Mouse (Mus musculus): ENCODE results near the gene Bex4. TPM values are rescaled to one million over a fixed set of nuclear protein-coding genes. Genes with fewer than 3 reads are reported as not detected.
"Not testable (repeated sequence)": the region's sequence is repeated elsewhere in the genome, so short reads cannot be mapped to it uniquely, and the experiment has no call there.

Gene Bex4
- total RNA-seq (2017), result 25.8 and 39.1 TPM in 2 replicates

DNA sequence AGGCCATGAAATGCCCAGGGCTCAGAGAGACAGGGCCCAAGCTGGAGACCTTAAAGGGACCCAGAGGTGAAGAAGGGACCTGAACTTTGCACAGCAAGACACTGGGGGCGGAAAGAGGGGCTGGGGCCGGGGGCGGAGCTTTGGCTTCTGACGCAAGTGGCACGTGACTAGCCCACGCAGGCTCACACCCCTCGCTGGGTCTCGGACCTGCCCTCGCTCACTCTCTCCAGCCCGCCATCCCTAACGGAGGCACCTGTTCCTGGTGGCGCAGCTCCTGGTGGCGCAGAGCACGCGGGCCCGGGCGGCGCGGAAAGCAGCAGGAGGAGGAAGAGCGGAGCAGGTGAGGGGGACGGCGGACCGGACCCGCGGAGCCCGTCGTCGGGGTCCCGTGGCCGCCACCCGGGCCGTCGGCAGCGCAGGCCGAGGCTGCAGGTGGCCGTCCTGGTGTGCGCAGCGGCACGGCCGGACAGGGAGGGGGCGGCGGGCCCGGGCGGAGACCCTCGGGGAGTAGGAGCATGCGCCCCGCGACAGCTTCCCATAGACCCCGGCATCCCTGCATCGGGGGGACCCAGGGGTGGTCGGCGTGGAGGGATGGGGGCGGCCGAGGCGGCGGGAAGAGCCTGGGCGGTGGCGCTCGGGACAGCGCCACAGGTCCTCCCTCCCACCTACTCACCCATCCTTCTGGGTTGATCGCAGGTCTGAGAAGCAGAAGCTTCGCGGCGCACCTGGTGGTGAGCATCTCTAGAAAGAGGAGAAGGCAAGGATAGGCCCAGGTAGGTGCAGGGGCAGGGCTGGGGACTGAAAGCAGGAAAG, at the start of gene Bex4:
Gene Bex4, plus strand, starts transcription at position 170 of the 813 bp plus-strand sequence.
- ATAC-seq (replicated peaks; ENCODE audit: low read depth, poor library complexity, severe bottlenecking), result peak; percentile 79

DNA sequence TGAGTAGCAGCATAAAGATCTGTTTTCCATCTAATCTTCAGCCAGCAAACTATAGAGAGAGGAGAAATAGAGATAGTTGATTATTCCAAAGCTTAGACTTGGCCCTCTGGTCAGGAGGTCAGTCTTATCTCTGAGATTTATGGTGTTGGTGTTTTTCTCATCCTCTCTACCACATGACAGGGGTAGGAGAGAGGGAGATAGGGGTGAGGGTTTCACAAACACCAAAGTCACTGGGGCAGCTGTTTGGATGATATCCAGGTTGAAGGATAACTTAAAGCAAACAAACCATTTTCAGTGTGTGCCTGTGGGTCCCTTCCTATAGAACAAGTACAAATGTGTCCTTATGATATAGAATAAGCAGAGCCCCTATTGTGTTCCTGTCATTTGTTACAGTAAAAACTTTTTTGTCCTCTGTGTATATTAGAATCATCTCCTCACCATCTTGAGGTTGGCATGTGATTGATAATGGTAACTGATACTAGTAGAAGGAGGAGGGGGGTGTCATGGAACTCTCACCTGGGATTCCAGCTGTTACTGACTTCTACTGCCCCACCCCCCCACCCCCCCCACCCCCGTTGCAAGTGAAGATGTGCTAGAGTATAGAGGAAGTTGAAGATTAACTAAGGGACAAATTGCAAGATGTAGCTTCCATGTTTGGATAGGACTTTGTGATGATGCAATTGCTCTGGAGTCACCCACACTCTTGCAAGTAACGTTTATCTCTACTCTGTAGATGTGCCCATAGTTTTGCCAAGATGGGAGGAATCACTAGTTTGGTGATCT, 46.1 kb upstream of the Bex4 start:
- no peak for ATAC-seq (replicated peaks; ENCODE audit: low read depth, poor library complexity, severe bottlenecking)

DNA sequence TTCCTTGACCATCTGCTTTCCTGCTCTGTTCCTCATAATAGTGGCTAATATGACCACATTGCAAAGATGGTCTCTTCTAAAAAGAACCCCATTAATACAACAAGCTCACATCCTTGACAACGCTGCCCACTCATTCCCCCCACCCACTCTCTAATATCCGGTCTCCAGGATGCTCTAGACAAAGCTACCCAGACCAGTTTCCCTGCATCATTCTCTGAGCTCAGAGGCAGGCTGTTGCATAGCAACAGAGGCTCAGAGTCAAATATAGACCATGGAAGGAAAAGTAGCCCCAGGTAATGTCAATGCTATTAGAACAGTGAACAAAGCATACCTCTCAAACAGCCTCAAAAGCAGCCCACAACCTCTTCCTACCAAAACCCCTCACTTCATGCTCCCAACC, 44.4 kb upstream of the Bex4 start:
- no peak for ATAC-seq (replicated peaks; ENCODE audit: low read depth, poor library complexity, severe bottlenecking)

DNA sequence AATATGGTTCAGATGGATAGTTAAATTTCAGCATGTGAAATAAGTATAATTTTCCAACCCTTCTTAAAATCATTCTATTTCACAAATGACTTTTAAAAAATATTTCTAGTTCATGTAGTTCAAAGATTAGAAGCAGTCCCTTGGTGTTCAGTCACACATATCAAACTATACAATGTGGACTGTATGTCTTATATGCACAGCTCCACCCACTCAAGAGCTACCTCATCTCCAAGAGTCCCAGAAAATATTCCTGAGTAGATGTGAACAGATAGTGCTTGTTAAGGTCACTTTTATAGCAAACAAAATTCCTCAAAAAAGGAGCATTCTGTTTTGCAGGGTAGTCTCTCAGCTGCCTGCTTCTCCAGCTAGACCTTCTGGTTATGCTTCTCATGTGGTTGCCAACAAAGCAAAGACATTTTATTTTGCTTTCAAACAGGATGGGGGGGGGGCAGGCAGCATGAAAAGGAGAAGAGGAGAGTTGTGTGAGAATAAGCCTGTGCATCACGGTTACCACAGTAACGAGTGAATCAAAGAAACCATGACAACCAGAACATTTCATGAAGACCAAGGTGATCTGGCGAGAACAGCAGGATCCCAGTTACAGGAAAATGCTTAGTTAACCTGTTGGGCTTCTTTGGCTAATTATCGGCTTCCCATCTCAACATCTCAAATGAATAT, 34.6 kb upstream of the Bex4 start:
- ATAC-seq (replicated peaks; ENCODE audit: low read depth, poor library complexity, severe bottlenecking), result no peak

DNA sequence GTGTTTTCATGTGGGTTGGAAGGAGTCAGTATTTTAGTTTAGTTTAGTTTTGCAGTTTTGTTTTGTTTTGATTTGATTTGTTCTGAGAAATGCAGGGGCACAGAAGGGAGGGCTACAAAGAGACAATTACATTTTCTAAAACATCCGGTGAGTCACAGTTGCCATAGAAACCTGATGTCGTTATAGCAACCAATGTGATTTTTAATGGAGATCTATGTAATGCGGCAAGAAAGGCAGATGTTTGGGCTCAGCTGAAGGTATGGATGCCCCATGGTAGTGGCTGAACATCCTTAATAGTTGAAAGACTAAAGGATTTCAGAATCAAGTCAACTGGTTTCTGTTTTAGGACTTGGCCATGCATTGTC, 34.1 kb upstream of the Bex4 start:
- ATAC-seq (replicated peaks; ENCODE audit: low read depth, poor library complexity, severe bottlenecking), result no peak

DNA sequence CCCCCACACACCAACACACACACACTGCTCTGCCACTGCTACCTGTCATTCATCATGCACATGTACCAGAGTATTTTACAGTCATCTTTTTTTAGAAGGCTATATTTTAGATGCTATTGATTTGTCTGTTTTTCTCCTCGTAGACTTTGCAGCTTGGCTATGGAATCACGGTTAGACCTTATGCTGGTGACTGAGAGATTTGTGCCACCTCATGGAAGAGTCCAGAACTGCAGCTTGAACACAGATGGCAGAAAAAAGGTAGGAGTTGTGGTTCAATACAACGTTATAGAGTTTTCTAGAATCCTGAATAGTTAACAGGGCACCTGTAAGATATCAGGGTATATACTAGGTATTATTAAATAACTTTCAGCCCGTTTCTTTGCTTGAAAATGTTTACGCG, 30.9 kb upstream of the Bex4 start:
- 0 out of 2 replicates have a peak, but pooled peaks have one; percentile 54 for ATAC-seq (replicated peaks; ENCODE audit: low read depth, poor library complexity, severe bottlenecking)

DNA sequence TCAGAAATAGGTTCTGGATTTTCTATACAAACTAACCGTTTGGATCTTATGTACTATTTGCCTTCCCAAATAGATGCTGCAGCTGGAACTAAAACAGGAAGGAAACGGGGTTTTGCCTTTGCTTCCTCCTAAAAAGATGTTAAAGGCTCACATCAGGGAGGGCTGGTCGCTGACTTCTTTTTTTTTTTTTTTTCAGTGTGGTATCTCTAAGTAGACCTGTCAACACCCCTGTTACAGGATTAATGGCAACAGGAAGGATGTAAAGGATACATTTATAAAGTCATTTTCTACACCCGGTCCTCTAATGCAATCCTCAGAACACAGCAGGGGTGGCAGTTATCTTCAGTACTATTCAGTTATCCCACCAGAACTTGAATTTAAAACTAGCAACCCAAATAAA, 23.8 kb upstream of the Bex4 start:
- peak; percentile 52 for ATAC-seq (replicated peaks; ENCODE audit: low read depth, poor library complexity, severe bottlenecking)

DNA sequence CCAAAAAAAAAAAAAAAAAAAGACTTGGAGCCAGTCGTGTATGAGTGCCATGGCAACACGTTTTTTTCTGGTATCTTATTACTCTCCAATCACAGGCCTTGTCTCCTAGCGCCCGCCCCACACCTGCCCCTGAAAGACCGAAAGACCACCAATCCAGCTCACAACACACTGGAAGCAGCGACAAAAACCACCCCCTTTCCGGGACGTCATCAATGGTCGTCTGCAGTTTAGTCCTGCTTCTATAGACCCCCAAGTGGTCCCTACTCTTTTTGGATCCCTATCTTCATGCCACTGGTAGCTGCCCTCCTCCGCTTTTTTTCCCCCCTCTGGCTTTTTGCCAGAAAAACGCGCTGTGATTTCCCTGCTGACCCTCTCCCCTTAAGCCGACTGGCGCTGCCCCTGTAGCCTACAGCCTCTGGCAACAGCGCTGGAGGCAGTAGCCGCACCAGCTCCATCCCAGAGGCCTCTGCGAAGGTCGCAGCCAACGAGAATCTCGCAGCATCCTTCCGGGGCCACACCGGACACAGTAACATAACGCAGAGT, 23.3 kb upstream of the Bex4 start:
- 0 out of 2 replicates have a peak, but pooled peaks have one; percentile 15 for ATAC-seq (replicated peaks; ENCODE audit: low read depth, poor library complexity, severe bottlenecking)

DNA sequence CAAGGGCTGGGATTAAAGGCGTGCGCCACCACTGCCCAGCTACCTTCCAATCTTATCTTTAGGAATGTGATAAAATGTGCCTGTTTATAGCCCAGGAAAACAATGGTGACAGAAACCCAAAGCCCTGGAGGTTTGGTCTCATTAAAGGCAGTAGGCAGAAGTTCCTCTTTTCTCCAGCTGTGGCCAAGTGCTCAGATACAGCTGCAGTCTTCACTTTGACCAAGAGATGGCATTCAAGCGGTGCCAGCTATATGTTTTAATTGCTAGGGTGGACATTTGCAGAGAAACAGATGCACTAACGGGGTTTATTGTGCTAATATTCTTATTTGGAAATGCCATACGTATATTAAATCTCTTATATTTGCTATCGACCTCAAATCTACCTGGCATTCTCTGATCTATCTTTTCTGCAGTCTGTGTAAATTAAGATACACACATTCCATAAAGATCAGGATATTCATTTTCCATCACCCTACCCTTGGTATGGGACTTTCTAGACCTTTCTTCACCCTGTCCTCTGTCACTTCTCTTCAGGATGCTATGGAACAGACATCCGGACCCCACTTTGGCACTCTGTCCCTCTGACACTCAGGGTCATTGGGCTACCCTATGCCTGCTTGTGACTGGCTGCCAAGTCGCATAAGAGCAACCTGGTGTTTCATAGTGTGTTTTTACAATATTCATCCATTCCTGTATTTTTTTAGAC, 11.6 kb upstream of the Bex4 start:
- peak; percentile 99 for ATAC-seq (replicated peaks; ENCODE audit: low read depth, poor library complexity, severe bottlenecking)

DNA sequence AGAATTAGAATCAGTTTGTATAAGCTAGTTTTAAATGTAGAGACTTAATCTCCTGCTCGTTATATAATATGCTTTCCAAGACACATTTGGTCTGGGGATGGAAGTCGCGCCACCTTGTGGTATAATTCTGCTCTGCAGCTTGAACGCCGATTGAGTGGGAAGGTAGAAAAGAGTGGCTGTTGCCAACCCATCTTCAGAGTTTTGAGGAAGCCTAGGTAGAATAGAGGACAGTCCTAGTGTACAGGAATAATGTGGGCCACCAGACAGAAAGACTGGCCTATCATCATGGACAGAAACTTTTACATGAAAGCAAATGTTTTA, 11.1 kb upstream of the Bex4 start:
- ATAC-seq (replicated peaks; ENCODE audit: low read depth, poor library complexity, severe bottlenecking), result peak; percentile 89

DNA sequence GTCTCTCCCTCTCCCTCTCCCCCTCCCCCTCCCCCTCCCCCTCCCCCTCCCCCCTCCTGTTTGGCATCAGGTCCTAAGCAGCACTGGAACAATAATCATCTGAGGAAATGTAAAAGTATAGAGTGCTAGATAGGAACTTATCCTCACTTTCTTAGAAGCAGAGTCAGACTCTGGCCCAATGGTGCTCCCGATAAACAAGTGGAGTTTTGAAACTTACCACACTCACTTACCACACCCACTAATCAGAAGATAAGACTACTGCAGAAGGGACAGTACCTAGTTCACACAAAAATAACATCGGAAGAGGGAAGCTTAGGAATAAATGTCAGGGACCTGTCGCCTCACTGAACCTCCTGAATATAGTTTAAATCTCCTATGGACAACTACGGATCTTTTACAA, 3.2 kb upstream of the Bex4 start:
- peak; percentile 54; the same call in 1 of the 2 replicates for ATAC-seq (replicated peaks; ENCODE audit: low read depth, poor library complexity, severe bottlenecking)

DNA sequence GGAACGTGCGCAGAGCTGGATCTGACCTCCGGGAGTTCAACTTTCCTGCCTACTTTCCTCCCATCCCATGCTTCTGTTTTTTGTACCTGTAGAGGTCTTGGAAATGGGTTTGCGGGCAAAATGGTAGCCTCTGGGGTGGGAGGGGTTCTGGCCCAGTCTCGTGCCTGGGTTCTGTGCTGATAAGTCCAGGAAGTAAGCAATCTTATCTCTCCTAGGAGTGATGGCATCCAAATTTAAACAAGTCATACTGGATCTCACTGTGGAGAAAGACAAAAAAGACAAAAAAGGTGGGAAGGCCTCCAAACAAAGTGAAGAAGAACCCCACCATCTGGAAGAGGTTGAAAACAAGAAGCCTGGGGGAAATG, 826 bp downstream of the Bex4 start:
- ATAC-seq (replicated peaks; ENCODE audit: low read depth, poor library complexity, severe bottlenecking), result not testable (repeated sequence)

DNA sequence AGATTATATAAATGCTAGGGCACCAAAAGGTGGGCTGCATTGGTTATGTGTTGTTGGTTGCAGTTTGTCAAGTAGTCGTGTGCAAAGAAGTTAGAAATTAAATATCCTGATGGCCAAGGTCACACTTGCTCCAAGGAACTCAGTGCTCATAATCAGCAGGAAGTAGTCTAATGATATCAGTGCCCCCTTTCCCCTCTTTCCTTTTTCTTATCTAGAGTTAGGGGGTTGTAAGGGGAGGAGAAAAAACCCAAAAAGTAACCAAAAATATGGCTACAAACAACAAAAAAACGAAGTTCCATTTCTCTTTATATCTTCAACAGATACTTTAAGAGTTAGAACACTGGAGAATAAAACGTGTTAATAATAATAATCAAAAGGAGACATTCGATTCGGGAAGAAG, 2.6 kb downstream of the Bex4 start:
- ATAC-seq (replicated peaks; ENCODE audit: low read depth, poor library complexity, severe bottlenecking), result no peak

DNA sequence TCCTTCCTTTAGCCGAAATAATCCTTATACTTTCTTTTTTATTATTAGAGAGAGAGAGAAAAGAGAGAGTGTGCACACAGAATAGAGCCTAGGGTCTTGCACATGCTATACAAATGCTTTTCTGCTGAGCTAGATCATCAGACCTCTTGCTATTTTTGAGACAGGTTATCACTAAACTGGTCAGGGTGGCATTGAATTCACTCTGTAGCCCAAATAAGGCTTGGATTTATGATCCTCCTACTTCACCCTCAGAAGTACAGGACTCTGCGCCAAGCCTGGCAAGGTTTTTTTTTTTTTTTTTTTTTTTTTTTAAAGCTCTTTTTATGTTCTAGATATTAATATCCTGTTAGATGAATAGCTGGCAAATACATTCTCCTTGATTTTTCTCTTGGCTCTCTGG, 4.9 kb downstream of the Bex4 start:
- no peak for ATAC-seq (replicated peaks; ENCODE audit: low read depth, poor library complexity, severe bottlenecking)

DNA sequence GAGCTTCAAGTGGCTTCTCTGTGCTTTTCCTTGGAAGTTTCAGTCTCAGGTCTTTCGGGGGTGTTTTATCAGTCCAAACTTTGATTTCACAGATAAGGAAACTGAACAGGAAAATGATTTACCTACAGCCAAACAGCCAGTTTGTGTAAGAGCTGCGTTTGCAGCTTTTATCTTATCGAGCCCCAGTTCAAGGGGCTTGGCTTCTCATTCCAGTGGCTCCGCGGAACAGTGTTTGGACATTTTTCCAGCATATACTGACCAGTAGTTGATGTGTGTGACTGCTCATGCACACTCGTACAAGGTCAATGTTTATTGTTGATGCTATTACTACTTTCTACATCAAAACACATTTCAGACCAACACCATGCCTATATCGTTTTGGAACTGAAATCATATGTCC, 5.4 kb downstream of the Bex4 start:
- no peak for ATAC-seq (replicated peaks; ENCODE audit: low read depth, poor library complexity, severe bottlenecking)

DNA sequence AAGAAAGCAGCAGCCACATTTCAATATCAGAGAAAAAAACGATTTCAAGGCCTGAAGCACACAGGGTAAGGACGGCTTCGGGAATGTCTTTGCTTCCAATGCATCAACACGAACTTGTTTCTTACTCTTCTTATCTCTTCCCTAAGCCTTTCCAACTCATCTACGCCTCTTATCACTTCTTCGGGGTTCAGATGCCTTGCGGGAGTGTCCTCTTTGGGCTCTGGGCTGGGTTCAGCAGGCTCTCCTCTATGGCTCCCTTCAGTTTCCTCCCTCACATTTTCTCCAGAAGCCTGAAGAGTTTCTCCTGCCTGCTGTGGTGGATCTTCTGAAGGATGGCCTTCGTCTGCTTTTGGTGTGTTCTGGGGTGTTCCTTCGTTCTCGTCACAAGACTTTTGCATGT, 31.8 kb downstream of the Bex4 start:
- no peak for ATAC-seq (replicated peaks; ENCODE audit: low read depth, poor library complexity, severe bottlenecking)

DNA sequence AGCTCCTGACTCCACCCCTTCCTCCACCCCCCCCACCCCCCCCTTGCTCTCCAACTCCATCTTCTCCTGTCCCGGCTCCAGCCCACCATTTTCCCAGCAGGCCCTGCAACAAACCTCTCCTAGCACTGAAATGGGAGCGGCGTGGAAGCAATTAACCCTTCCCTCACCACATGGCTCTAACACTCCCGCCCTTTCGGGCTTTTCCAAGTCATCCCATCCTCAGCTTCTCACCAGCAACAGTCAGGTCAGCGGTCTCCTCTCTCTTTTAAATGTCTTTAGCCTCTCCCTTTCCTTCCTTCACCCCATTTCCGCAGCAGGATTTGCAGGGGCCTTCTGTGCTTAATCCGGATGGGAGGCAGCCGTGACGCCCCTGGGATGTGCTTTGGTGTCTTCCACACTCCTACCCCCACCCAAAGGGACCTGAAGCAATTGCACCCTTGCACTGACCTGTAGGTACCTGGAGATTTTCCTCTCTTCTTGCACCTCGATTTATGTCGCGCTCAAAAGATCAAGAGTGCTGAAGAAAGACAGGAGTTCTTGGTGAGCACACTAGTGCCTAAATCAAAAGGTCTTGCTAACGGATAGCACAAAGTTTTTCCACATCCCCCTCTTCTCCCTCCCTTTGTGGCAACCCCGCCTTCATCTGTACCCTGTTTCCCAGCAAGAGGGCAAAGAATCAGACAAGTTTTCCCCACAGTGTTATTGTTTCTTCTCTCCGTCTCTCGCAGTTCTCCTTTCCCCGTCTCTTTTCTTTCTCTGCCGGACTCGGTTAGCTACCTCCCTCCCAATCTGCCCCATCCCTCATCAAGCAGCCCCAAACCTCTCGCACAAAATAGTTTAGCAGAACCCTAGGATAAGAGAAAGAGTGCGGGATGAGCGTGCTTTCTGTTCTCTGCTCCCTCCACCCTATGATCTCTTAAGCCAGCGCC, 32.7 kb downstream of the Bex4 start:
- peak; percentile 57 for ATAC-seq (replicated peaks; ENCODE audit: low read depth, poor library complexity, severe bottlenecking)

DNA sequence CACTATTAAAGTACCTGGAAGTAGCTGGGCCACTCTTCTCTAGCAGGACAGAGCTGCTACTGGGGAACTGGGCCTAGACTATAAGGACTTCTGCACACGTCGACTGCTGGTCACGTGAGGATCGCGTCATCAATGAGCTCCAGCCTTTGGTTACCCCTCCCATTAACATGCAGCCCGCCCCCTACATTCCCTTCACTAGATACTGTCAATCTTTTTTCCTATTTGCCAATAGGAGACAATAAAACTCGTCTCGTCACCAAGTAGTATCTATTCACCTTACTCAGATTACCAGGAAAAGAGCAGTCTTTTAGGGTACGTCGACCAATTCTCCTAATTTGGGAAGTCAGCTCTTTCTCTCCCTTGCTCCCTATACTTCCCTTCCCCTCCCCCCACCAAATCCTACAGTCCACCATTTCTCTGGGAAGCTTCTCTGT, 33.3 kb downstream of the Bex4 start, which contains the start of gene Tceal8:
Gene Tceal8, minus strand, starts transcription at position 225 of the 434 bp plus-strand sequence.
- ATAC-seq (replicated peaks; ENCODE audit: low read depth, poor library complexity, severe bottlenecking), result peak; percentile 99

DNA sequence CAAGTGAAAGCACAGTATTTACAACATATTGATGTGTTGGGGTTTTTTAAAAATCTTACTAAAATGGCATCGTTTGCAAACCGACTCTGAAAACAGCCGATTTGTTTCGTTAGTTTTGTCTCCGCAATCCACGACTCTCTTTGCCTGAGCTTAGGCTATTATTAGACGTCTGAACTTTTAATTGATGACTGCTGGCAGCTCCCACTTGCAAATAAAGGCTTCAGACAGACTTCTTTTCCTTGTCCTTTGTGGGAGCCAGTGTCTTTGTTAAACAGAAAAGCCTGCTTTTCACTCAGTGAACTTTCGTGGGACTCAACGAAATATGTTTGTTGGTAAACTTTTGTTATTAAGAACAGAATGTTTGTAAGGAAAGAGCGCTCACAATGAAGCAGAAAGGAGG, 34.0 kb downstream of the Bex4 start:
- ATAC-seq (replicated peaks; ENCODE audit: low read depth, poor library complexity, severe bottlenecking), result no peak
